Mouse (Mus musculus) thymus, postnatal 4 days (tissue): ENCODE measurements at regions not wholly inside any gene's neighbourhood (a gene's known extent, or its start where the extent isn't known, plus 50 kb on each side); places are given as distances from the start of the nearest gene placed in this dataset.

Experiments
- DNase-seq: peaks from one replicate; pipeline ENCODE4 v3.0.0; 2021

- DNase-seq, result no peak
Observed at GRCm38 (mm10) chr15:62712543-62713131, 1132.3 kb downstream of the Gsdmc2 start.

- DNase-seq, result no peak
Observed at GRCm38 (mm10) chr15:62712060-62712542, 1132.9 kb downstream of the Gsdmc2 start.

DNA sequence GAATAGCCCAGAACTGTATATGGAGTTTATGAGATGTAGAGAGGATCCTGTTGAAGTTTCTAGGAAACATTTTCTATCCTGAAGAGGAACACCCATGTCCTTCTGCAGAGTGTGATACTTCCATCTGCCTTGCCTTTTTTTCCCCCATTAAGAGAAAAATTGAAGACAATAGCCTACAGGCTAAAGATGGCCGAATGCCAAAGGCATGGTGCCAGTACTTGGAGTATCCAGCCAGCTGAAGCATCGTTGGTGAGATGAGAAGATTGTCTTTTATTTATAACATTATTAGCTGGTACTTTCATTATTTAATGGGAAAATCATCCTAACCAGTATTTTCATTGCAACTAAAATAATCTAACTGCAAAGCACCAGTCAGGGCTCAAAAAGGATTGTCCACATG is 1135.4 kb downstream of the Gsdmc2 start:
- DNase-seq, result no peak

GRCm38 (mm10) chr15:62698559-62698958 is 1146.4 kb downstream of the Gsdmc2 start:
- no peak for DNase-seq

GRCm38 (mm10) chr15:62694734-62695133 is 1150.2 kb downstream of the Gsdmc2 start:
- DNase-seq, result no peak

DNA sequence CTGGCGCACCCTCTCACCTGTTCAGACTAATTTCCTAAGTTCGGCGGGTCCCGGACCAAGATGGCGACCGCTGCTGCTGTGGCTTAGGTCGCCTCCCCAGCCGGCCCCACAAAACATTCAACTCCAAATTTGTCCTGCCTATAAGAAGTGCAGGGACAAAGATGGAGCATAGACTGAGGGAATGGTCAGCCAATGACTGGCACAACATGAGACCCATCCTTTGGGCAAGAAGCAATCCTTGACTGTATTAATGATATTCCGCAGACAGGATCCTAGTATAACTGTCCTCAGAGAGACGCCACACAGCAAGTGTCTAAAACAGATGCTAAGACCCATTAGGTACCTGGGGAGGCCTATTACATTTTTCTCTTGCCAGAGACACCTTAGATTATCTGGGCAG is 1151.3 kb downstream of the Gsdmc2 start:
- no peak for DNase-seq

GRCm38 (mm10) chr15:62673410-62673809 is 1171.6 kb downstream of the Gsdmc2 start:
- no peak for DNase-seq

DNA sequence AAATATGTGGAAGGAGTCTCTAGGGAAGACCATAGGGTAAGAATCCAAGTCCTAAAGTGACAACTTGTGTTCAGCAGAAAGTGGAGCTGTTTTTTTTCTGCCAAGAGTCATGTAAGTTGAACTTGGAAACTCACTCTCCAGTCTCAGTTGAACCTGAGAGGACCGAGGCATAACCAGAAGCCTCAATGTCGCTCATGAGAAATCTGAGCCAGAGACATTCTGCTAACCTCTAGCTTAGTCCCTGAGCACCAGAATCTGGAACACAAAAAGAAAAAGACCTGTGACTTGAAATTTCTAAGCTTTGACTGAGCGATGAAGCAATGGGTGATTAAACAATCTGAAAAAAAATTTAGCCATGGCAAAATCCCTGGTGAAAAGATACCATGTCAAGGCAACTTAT is 1175.0 kb downstream of the Gsdmc2 start:
- no peak for DNase-seq

DNA sequence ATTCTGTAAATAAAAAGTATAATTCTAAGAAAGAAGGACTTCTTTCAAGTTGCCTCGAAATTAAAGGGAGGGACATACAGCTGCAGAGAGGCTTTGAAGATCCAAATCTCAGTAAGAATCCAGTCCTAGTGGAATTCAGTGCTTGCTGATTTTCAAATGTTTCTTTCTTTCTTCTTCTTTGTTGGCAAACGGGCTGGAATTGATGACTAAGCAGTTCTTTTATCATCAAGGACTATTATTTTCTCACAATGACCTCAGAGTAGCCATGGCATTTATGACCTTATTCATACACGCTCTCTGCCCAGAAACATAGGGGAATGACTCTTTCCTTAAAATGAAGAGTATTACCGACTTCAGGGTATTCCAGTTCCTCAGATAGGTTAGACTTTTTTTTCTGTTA is 1185.9 kb downstream of the Gsdmc2 start:
- DNase-seq, result no peak

GRCm38 (mm10) chr15:62658695-62659094 is 1186.3 kb downstream of the Gsdmc2 start:
- DNase-seq, result no peak

GRCm38 (mm10) chr15:62646476-62647168 is 1198.4 kb downstream of the Gsdmc2 start:
- DNase-seq, result no peak

GRCm38 (mm10) chr15:62644744-62645143 is 1200.2 kb downstream of the Gsdmc2 start:
- DNase-seq, result no peak

GRCm38 (mm10) chr15:62644296-62644695 is 1200.7 kb downstream of the Gsdmc2 start:
- no peak for DNase-seq

DNA sequence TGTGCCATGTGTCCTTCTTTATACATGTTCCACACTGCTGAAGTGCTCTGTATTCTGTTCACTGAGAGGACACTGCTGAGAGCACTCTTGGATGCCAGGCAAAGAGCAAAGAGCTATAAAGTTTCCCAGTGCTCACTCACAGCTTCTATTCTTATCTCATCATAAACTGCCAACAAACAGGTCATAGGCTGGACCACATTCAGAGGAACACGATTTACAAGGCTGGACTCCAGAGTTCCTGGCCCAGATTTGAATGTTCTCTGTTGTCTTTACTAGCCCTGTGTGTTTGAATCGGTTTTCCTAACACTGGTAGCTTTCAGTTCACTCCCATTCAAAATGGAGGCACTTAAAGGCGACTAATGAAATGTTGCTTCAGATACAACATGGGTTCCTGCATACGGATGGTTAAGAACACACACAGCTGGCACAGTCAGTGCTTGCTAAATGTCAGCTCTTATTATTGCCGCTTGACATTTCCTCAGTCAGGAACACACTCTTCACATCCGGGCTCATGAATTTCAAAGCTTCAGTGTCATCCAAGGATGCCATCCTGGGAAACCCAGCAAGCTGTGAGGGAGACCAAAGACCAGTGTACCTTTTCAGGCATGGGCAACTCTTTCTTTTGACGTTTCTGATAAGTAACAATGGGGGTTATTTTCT is 1203.8 kb downstream of the Gsdmc2 start:
- no peak for DNase-seq

- no peak for DNase-seq
Observed at GRCm38 (mm10) chr15:62625406-62625805, 1219.6 kb downstream of the Gsdmc2 start.

GRCm38 (mm10) chr15:62616042-62616441 is 1228.9 kb downstream of the Gsdmc2 start:
- no peak for DNase-seq

GRCm38 (mm10) chr15:62596735-62597134 is 1248.2 kb downstream of the Gsdmc2 start:
- no peak for DNase-seq

DNA sequence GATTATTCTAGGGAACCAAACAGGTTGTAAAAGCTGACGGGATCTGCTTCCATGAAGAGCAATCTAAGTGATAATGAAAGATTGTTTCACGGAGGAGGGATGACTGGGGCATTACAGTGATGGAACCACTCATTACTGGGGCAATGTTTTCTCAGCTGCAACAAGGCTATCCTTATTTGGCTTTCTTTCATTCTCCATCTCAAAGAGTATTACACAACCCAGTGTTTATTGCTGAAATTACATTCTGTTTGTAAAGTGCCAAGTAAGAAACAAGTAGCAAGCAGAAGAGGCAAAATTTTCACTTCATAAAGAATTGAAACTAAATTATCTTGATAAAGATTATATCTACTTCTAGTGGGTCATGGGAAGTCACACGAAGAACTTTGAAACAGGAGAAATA is 1256.4 kb downstream of the Gsdmc2 start:
- DNase-seq, result no peak

GRCm38 (mm10) chr15:62578788-62579187 is 1266.2 kb downstream of the Gsdmc2 start:
- no peak for DNase-seq

DNA sequence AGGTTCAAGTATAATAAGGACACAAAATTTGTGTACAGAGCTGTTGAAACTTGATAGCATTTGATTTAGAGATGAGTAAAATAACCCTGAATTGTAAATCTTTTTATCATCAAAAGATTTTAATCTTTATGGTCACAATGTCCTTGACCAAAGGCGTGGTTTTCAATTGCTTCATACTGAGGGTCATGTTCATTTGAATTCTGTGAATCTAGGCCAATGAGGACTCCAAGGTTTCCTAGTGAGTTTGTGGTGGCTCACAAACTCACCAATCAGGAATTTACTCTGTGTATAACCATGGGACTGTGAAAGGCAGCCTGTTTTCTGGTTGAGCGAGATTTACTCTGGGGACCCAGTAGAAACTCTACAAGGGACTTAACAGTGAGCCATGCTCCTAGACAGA is 1269.2 kb downstream of the Gsdmc2 start:
- DNase-seq, result no peak

DNA sequence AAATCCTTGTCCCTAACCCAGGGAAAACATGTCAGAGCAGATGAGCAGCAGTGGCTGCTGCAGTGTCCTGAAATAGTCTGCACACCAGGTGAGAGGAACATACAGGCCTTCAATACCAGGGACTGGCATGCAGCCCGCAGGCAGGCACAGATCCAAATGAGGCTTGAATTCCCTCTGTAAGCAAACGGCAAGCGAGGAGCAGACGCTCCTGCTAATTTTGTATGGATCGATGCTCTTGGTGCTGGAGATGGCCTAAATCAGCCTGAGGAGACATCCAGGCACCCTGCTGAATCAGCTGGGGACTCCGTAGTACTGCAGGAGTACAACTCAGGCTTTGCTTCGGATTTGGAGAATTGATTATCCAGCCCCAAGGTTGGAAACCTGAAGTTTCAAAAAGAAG is 1273.2 kb downstream of the Gsdmc2 start:
- DNase-seq, result no peak

- no peak for DNase-seq
Observed at GRCm38 (mm10) chr15:62568788-62569713, 1275.9 kb downstream of the Gsdmc2 start.

- no peak for DNase-seq
Observed at GRCm38 (mm10) chr15:62567431-62567830, 1277.5 kb downstream of the Gsdmc2 start.
